30 mouse cellular contexts compared by ENCODE assay signal in genomic region chr13:52129466-52129865, GRCm38 (mm10).
A peak's percentile ranks its signal among the peaks of the same experiment; 100 is the strongest.
DNase-seq lines count a peak whose midpoint lies in the region; ATAC-seq and TF ChIP-seq lines count a peak whose summit lies in the region.
"Had no signal": no experiment of that assay in that cellular context is flagged by ENCODE, and none has a peak within 500 bp of the region (broad histone marks: within the 10 kb centered on the region; RNA-seq: fewer than 3 reads in every experiment).

No protein-coding gene starts in this region.

- no peak overlapping the region for H3K9ac ChIP-seq in midbrain, postnatal 0 days (replicated peaks; ENCODE audit: low read length, poor library complexity, severe bottlenecking)
- H3K9ac ChIP-seq: embryonic facial prominence, embryonic 12.5 days; embryonic facial prominence, embryonic 15.5 days; forebrain, embryonic 12.5 days; forebrain, embryonic 15.5 days; hindbrain, embryonic 13.5 days; intestine, embryonic 15.5 days had no signal

- no peaks in the 10 kb centered on the region for H3K27me3 ChIP-seq in midbrain, postnatal 0 days (ENCODE audit: insufficient read depth, low read length)
- H3K27me3 ChIP-seq: CH12.LX; embryonic facial prominence, embryonic 12.5 days; embryonic facial prominence, embryonic 15.5 days; forebrain, embryonic 12.5 days; forebrain, embryonic 15.5 days; hindbrain, embryonic 13.5 days; intestine, embryonic 15.5 days had no signal

- H3K4me2 ChIP-seq in midbrain, postnatal 0 days (ENCODE audit: low read depth, low read length, poor library complexity, severe bottlenecking) = no peak overlapping the region
- H3K4me2 ChIP-seq: embryonic facial prominence, embryonic 12.5 days; embryonic facial prominence, embryonic 15.5 days; forebrain, embryonic 12.5 days; forebrain, embryonic 15.5 days; heart, embryonic 11.5 days; hindbrain, embryonic 13.5 days; intestine, embryonic 15.5 days had no signal

- H3K9me3 ChIP-seq in midbrain, postnatal 0 days (ENCODE audit: low read length) = 0 out of 2 replicates have a peak, but pooled peaks cover 3% of the 10 kb centered on the region
- H3K9me3 ChIP-seq: forebrain, embryonic 15.5 days; intestine, embryonic 15.5 days had no signal

- peak; percentile 65 to 90 for DNase-seq in adrenal gland, adult (ENCODE audit: inconsistent age in 2 of 2, low spot score in 1 of 2)
- no peak for DNase-seq in adrenal gland, postnatal 4 days (ENCODE audit: low spot score in 2 of 2)
- peak; percentile 82 for DNase-seq in adrenal gland, adult 2 months
- DNase-seq in adrenal gland, postnatal 14 days = peak; percentile 68
- DNase-seq in midbrain, postnatal 0 days (ENCODE audit: low spot score) = no peak
- DNase-seq in retina, embryonic 14.5 days (ENCODE audit: low spot score) = no peak
- DNase-seq: B cell, adult 2 months; cerebellum, adult 11 months; cerebellum, adult 2 months; cerebellum, adult 9-11 months; cerebellum, postnatal 25 days; gastrocnemius, postnatal 10 days; gastrocnemius, postnatal 36 days; heart, postnatal 36 days; kidney, adult 11 months had no signal

- no peak for TF ChIP-seq POLR2A in embryonic fibroblast, embryonic 13.5 days (IDR thresholded peaks at IDR 0.05; ENCODE audit: low read depth, low read length)

- H3K4me1 ChIP-seq in embryonic fibroblast, embryonic 13.5 days (ENCODE audit: control insufficient read depth, insufficient read depth, low read length) = no peaks in the 10 kb centered on the region
- H3K4me1 ChIP-seq in midbrain, postnatal 0 days (ENCODE audit: insufficient read depth, low read length) = no peaks in the 10 kb centered on the region
- H3K4me1 ChIP-seq: embryonic facial prominence, embryonic 12.5 days; embryonic facial prominence, embryonic 15.5 days; forebrain, embryonic 12.5 days; forebrain, embryonic 15.5 days; hindbrain, embryonic 13.5 days; intestine, embryonic 15.5 days had no signal

- no peak for ATAC-seq in midbrain, postnatal 0 days (ENCODE audit: low FRiP score)
- no peak for ATAC-seq in megakaryocyte-erythroid progenitor cell, adult 5-6 weeks (replicated peaks; ENCODE audit: low FRiP score, low TSS enrichment, poor library complexity, severe bottlenecking)
- ATAC-seq: activated CD4-positive, CD25-positive, alpha-beta regulatory T cell, adult 4 months; forebrain, embryonic 15.5 days; hindbrain, embryonic 16.5 days; intestine, embryonic 15.5 days had no signal

- no peak for TF ChIP-seq CTCF in embryonic fibroblast, embryonic 13.5 days (IDR thresholded peaks at IDR 0.05; ENCODE audit: borderline replicate concordance, insufficient read depth, low read length)
- TF ChIP-seq CTCF in midbrain, postnatal 0 days (IDR thresholded peaks at IDR 0.05) = no peak

- no peaks in the 10 kb centered on the region for H3K36me3 ChIP-seq in midbrain, postnatal 0 days (ENCODE audit: insufficient read depth, low read length)
- H3K36me3 ChIP-seq: embryonic facial prominence, embryonic 12.5 days; embryonic facial prominence, embryonic 15.5 days; forebrain, embryonic 12.5 days; forebrain, embryonic 15.5 days; G1E; hindbrain, embryonic 10.5 days; hindbrain, embryonic 13.5 days; intestine, embryonic 15.5 days had no signal

- peak overlapping the region; percentile 24 for H3K27ac ChIP-seq in embryonic fibroblast, embryonic 13.5 days (ENCODE audit: insufficient read depth, low read length)
- H3K27ac ChIP-seq in midbrain, postnatal 0 days (ENCODE audit: low read depth, low read length) = no peak overlapping the region
- H3K27ac ChIP-seq: embryonic facial prominence, embryonic 12.5 days; embryonic facial prominence, embryonic 15.5 days; forebrain, embryonic 12.5 days; forebrain, embryonic 15.5 days; hindbrain, embryonic 13.5 days; intestine, embryonic 15.5 days had no signal

- 87% methylated on average over 4 of the region's 4 CpGs for WGBS in midbrain, postnatal 0 days

- no peak overlapping the region for H3K4me3 ChIP-seq in embryonic fibroblast, embryonic 13.5 days (ENCODE audit: insufficient read depth, low read length)
- no peak overlapping the region for H3K4me3 ChIP-seq in midbrain, postnatal 0 days (ENCODE audit: low read depth, low read length)
- H3K4me3 ChIP-seq: embryonic facial prominence, embryonic 12.5 days; embryonic facial prominence, embryonic 15.5 days; erythroblast, embryonic 14.5 days; forebrain, embryonic 12.5 days; forebrain, embryonic 15.5 days; hindbrain, embryonic 10.5 days; hindbrain, embryonic 13.5 days; intestine, embryonic 15.5 days had no signal

Comparison
In these comparisons a context has a peak if more than half of its experiments do, and no peak if none do; other contexts are left out.
1. DNase-seq: peak in adrenal gland, adult (2 of 2), adrenal gland, adult 2 months (single experiment) and adrenal gland, postnatal 14 days (single experiment); none in adrenal gland, postnatal 4 days (0 of 2), midbrain, postnatal 0 days (single experiment) and retina, embryonic 14.5 days (single experiment).